Mouse (Mus musculus) bone marrow macrophage, adult 2 months (primary cell): ENCODE measurements at regions not wholly inside any gene's neighbourhood (a gene's known extent, or its start where the extent isn't known, plus 50 kb on each side); places are given as distances from the start of the nearest gene placed in this dataset.

ENCODE experiments used
- H3K27ac ChIP-seq: 2 replicates; pipeline ENCODE4 v1.5.1; 2012; ENCODE audit warnings: low read depth, low read length; ENCODE audit not compliant: insufficient read depth
- H3K4me1 ChIP-seq: 2 replicates; pipeline ENCODE4 v1.6.1; 2012; ENCODE audit warnings: low read length; ENCODE audit not compliant: control insufficient read depth, insufficient read depth
- H3K4me3 ChIP-seq: 2 replicates; pipeline ENCODE4 v1.5.1; 2012; ENCODE audit warnings: mild to moderate bottlenecking, low read length, moderate library complexity; ENCODE audit not compliant: insufficient read depth
- CTCF ChIP-seq: IDR thresholded peaks from 2 replicates; pipeline ENCODE4 v1.5.1; 2012; ENCODE audit warnings: low read depth, mild to moderate bottlenecking, low read length, moderate library complexity
- POLR2A ChIP-seq: IDR thresholded peaks from 2 replicates; pipeline ENCODE4 v1.6.1; 2012; ENCODE audit warnings: mild to moderate bottlenecking, low read depth, low read length, borderline replicate concordance

GRCm38 (mm10) chrX:18814441-18814973 is 353.3 kb upstream of the 4930578C19Rik start:
- H3K4me3 ChIP-seq, result no peak overlapping the region
- H3K27ac ChIP-seq, result no peak overlapping the region

More at GRCm38 (mm10) chrX:18814441-18814973, 353.3 kb upstream of the 4930578C19Rik start:
- TF ChIP-seq CTCF, result no peak
- TF ChIP-seq POLR2A, result no peak
- H3K4me1 ChIP-seq, result no peaks in the 10 kb centered on the region
